Mouse (Mus musculus) right cerebral cortex, postnatal 36 days (tissue): ENCODE results near the gene Slc39a11.

Experiments
- DNase-seq, 2 experiments: peaks; one replicate each; pipeline ENCODE4 v3.0.0; 2022; ENCODE audit warnings: low spot score in 2 of 2, mixed read lengths in 1 of 2

Slc39a11 gene

GRCm38 (mm10) chr11:113251172-113251571 is 398.7 kb downstream of the Slc39a11 start:
- no peak for DNase-seq

- DNase-seq: no peak
Measured at GRCm38 (mm10) chr11:113246475-113246874, 403.4 kb downstream of the Slc39a11 start.

- DNase-seq: no peak
Measured at GRCm38 (mm10) chr11:113245666-113246065, 404.2 kb downstream of the Slc39a11 start.

GRCm38 (mm10) chr11:113234432-113234831 is 415.4 kb downstream of the Slc39a11 start:
- DNase-seq: no peak

- DNase-seq: no peak
Measured at GRCm38 (mm10) chr11:113232049-113232448, 417.8 kb downstream of the Slc39a11 start.

GRCm38 (mm10) chr11:113230410-113231132 is 419.3 kb downstream of the Slc39a11 start:
- no peak for DNase-seq

- no peak for DNase-seq
Measured at GRCm38 (mm10) chr11:113225748-113226147, 424.1 kb downstream of the Slc39a11 start.

GRCm38 (mm10) chr11:113223756-113224323 is 426.0 kb downstream of the Slc39a11 start:
- no peak for DNase-seq

- no peak for DNase-seq
Measured at GRCm38 (mm10) chr11:113221267-113222195, 428.3 kb downstream of the Slc39a11 start.

- DNase-seq: no peak
Measured at GRCm38 (mm10) chr11:113220649-113221048, 429.2 kb downstream of the Slc39a11 start.

- no peak for DNase-seq
Measured at GRCm38 (mm10) chr11:113214741-113215140, 435.1 kb downstream of the Slc39a11 start.

- DNase-seq: no peak
Measured at GRCm38 (mm10) chr11:113212390-113213025, 437.4 kb downstream of the Slc39a11 start.

- no peak for DNase-seq
Measured at GRCm38 (mm10) chr11:113209220-113209878, 440.5 kb downstream of the Slc39a11 start.

- no peak for DNase-seq
Measured at GRCm38 (mm10) chr11:113208521-113209072, 441.3 kb downstream of the Slc39a11 start.

GRCm38 (mm10) chr11:113207966-113208365 is 441.9 kb downstream of the Slc39a11 start:
- DNase-seq: no peak

- no peak for DNase-seq
Measured at GRCm38 (mm10) chr11:113206099-113206498, 443.8 kb downstream of the Slc39a11 start.

- DNase-seq: no peak
Measured at GRCm38 (mm10) chr11:113203008-113203407, 446.9 kb downstream of the Slc39a11 start.

- peak; percentile 85 to 87 for DNase-seq
Measured at GRCm38 (mm10) chr11:113201470-113201997, 448.3 kb downstream of the Slc39a11 start.

GRCm38 (mm10) chr11:113200901-113201300 is 449.0 kb downstream of the Slc39a11 start:
- DNase-seq: no peak

- DNase-seq: no peak
Measured at GRCm38 (mm10) chr11:113198586-113198985, 451.3 kb downstream of the Slc39a11 start.

- no peak for DNase-seq
Measured at GRCm38 (mm10) chr11:113197624-113198023, 452.3 kb downstream of the Slc39a11 start.
